Mouse (Mus musculus) cerebellum, adult 11-12 months (tissue): Measurements from ENCODE around the gene Usp1.
"Not testable (repeated sequence)": the region's sequence is repeated elsewhere in the genome, so short reads cannot be mapped to it uniquely, and the experiment has no call there.

Experiments used
- DNase-seq: peaks from one replicate; pipeline ENCODE4 v3.0.0; 2022

Usp1 gene

DNA sequence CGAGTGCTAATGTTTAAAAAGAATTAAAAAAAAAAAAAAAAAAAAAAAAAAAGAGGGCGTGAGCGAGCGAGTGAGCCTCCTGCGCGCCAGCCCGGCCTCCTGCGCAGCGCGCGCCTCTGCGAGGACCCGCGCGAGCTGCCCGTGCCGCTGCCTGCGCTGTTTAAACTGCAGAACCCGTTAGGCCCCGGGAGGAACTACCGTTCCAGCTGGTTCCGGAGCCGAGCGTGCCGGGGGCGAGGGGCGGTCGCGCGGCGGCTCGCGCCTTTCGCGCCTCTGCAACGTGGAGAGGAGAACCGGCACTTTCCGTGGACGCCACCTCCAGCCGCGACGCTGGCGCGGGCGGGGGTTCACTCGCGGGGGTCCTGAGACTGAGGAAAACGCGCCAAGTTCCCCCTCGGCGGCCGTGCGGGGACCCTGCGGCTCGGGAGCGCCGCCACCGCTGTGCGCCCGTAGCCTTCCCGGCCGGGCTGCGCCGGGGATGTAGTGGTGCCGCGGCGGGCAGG is at the start of gene Usp1:
Gene Usp1 (plus strand): TSS at position 243 of the 503 bp plus-strand sequence.
- DNase-seq = peak; percentile 87

DNA sequence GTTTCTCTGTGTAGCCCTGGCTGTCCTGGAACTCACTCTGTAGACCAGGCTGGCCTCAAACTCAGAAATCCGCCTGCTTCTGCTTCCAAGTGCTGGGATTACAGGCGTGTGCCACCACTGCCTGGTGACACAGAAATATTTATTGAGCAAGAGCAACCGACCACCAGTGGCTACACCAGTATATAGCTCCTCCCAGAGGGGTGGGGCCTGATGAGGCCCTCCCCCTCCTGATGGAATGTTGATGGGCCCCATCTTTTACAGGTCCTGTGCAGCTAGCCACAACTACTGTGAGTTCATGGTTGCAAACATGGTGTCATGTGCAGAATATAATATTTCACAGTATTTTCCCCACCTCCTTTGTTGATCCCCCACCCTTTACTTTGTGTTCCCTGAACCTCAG is 40.9 kb upstream of the Usp1 start:
- DNase-seq = no peak

DNA sequence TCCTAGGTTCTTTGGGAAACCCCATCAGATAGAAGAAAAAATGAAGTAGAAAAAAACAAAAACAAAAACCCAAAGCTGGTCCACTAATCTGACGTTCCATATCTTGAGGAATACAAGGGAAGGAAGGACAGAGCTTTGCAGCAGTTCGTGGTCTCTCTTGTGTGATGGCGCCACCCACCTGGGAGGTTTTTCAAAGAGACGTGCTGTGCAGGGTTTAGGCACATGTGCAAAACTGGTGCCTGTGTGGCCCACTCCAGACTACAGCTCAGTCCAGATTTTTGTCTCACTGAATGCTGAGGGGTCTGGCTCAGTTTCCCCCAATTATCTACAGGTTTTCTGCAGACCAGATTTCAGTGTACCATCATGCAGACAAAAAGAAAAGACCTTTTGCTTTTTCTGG is 37.2 kb upstream of the Usp1 start:
- DNase-seq = no peak

DNA sequence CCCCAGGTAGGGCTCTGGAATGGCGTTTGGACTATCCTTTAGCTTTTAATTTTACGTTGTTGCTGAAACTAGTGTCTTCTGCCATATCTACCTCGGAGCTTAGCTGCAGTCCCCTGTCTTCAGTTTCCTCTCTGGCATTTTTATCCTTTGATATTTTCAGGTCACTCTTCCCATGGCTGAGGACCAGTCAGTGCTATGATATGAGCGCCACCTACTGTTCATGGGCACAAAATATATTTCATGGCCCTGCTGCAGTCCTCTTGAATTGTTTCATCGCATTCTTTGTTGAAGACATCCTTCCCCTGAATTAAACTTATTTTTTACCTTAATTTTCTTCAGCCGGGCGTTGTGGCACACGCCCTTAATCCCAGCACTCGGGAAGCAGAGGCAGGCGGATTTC is 36.5 kb upstream of the Usp1 start:
- DNase-seq = peak; percentile 28

DNA sequence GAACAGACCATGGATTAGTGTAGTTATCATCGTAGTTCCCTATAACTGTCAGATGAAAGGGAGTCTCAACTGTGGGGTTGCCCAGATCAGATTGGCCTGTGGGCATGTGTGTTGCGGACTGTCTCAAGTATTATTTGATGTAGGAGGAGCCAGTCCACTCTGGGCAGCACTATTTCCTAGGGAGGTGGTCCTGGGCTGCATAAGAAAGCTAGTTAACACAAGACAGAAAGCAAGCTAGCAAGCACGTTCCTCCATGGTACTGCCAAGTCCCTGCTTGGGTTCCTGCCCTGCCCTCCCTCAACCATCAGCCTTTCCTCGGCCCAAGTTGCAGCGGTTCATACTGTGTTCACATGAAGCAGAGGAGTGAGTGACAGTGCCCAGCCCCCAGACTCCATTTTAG is 13.4 kb upstream of the Usp1 start:
- DNase-seq = no peak

DNA sequence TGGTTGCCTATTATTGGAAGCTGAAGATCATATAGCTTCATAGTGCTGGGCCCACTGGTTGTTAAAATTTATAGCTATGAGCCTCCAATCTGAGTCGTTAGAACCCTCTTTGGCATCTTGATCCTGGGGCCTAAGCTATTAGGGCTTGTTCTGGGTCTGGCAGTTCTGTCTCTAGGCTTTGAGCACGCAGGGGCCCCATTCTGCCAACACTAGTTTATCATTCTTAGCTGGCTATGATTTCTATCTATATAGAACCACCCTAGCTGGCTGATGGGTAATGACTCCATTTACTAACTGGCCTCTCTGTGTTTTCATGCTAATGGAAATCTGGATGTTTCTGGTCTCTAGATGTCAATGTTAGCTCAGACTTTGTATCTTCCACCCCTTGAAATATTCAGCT is 5.9 kb upstream of the Usp1 start:
- no peak for DNase-seq

DNA sequence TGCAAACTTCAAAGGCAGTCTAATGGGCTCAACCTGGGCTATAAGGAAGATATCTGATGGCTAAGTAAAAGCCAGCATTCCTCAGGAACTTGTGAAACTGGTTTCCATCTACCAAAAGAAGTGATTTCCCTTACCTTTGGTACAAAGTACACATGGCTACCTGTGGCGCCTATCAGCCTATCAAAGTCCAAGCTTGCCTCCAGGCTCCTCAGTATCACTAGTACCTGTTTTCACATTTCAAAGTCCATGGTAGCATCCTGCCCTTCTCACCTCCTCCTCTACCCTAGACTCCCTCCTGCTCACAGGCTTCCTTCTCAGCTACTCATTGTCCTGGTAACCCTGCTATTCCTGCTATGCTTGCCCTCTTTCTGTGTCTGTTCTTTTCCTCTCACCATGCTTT is 5.4 kb upstream of the Usp1 start:
- no peak for DNase-seq

DNA sequence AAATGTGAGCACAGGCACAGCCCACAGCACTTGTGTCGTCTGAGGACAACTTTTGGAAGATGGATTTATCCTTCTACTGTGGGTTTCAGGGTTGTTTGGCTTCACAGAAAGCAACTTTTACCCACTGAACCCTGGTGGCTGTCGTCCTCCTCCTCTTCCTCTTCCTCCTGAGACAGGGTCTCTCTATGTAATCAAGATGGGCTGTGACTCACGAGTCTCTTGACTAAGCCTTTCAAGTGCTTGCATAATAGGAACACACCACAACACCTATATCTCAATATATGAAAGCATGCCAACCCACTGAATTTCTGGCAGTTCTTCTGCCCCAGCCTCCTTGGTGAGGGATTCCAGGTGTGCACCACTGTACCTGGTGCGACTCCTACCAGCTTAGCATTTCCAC is 2.7 kb upstream of the Usp1 start:
- peak; percentile 11 for DNase-seq

DNA sequence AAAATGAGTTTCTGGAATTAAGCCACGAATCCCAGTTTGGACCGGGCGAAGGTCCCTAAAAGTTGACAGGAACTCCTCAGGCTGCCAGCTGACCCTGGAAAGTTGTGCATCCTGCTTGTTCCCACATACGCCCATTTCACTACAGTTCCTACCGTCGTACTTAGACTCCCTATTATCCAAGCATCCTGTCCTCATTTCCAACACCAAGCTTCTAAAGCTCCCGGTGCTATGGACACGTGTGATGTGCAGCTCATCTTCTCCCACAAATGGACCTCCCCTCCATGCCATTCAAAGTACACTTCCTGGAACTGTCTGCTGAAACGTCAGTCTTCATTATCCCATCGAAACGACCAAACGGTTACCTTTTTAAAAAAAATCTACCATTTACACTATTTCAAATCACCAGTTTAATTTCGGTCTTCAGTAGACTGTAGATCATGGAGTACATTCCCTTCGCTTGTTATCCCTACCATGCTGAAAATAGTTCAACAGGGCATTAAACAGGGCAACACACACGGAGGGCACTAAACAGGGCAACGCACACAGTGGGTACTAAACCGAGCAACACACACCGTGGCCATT is 1.5 kb upstream of the Usp1 start:
- DNase-seq = peak; percentile 51

DNA sequence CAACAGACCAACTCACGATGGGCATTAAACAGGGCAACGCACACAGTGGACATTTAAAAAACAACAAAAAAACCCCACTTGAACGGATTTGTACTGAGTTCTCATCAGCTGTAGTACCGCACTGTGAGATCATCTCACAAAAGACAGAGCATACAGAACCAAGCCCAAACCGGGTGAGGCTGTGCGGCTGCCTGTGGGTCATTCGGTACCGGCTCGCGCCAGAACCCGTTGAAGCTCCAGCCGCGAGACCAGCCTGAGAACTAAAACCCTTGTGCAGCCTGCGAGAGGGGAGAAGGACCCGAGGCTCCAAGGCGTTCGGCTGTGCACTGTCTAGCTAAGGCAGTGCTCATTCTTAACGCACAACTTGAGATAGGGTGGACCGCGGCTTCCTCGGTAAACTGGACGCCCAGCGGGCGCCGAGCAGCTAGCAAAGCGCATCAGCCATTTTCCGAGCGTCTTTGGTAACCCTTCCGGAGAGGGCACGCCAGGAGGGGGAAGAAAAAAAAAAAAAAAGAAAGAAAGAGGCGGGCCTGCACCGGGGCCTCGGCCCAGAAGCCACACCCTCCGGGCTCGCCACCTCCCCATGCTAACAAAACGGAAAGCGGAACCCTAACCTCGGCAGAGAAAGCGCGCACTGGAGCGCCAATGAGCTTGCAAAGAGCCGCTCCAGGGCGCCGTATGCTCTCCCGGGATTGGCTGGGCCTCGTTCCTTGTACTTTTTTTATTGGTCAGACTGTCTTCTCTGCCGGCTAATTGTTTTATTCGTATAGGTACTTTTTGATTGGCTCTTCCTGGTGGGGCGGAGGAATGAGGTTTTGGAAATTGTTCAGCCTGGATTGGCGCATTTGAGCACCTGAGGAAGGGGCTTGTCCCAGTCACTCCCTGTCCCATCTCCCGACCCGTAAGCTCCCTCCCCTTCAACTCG is 705 bp upstream of the Usp1 start:
- DNase-seq = peak; percentile 99

DNA sequence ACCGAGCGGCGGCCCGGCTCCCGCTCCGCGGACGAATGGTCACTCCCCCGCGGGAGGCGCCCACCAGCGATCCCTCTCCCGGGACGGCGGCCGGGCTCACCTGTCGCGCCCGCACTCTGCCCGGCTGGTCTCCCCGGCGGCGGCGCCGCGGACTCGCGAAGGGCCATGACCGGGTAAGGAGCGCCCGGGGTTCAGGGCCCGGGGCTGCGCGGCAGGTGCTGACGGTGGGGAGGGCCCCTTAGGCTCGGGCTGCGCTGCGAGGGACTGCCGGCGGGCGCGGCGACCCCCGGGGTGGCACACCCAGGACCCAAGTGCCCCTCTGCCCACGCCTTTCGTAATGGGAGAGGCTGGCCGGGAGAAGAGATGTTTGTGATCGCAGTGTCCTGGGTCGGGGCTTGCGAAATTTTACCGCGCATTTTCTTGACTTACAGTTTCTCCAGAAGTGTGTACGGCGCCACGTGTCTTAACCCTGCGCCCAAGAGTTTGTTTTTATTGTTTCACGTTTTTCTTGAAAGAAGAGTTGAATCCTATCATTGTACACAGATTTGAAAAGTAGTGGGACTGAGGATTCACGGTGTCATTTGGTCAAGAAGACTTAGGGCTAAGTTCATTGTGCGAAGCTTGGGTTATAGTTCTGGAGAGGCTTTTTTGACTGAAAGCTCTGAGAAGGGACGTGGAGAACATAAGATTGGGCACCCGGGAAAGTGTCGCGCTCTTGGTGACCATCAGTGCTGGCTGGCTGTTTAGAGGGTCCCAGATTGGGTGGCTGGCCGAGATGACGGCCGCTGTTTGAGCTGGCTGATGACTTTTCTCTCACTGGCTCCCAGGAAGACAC is 678 bp downstream of the Usp1 start:
- DNase-seq = peak; percentile 11

DNA sequence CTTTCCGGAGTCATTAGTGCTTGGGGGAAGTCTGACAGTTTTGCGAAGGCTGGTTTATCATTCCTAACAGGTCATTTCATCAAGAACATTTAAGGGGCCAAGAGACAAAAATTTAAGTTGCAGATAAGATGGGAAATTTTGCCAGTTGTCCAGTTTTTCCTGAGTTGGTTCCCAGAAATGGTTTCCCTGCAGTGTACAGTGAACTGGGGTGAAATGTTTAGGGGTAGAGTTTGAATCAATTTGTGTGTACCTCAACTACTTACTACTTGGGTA is 1.2 kb downstream of the Usp1 start:
- no peak for DNase-seq

DNA sequence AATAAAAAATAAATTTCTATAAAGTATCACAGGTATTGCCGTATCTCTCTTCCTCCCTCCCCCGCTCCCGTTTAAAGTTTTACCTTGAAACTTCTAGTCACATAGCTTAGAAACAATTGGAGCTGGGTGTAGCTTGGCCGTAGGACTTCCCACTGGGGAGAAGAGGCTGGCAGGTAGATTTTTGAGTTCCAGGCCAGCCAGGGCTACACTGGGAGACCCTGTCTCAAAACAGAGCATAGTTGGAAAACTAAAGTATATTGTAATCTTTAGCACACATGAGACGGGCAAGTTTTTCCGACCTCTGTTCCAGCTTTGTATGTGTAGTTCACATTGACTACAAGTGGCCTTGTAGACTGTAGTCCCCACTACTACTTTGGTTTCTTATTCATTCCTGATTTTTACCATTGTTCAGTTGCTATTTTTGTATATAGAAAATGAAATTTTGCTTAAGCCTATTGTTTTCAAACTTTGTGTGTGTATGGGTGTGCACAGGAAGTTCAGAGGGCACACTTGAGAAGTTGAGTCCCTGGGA is 1.7 kb downstream of the Usp1 start:
- no peak for DNase-seq

DNA sequence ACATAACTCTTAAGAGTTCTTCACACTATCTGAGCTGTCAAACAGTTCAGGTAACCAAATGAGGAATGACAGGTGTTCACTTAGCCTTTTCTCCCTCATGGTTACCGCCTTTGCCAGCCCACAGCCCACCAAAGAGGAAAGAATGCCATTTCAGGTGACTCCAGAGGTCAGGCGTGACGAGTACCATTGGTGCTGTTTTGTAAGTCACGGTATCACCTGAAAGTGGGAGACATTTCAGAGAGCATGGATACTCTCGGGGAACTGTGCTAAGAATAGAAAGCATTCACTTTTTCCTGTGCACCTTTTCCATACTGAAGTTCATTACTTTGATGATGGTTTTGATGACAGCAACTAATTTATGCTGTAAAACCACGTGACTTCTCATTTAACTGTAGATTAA is 12.4 kb downstream of the Usp1 start:
- no peak for DNase-seq

DNA sequence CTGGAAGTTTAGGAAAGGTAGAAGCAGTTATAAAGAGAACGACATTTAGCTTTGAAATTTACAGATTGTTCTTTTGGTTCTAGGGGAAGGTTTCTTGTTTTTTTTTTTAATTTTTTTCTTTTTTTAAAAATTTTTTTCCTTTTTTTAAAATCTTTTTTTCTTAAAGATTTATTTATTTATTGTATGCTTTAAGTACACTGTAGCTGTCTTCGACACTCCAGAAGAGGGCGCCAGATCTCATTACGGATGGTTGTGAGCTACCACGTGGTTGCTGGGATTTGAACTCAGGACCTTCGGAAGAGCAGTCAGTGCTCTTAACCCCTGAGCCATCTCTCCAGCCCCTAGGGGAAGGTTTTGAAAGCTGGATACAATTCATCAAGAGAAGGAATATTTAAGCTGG is 14.6 kb downstream of the Usp1 start:
- DNase-seq = not testable (repeated sequence)

DNA sequence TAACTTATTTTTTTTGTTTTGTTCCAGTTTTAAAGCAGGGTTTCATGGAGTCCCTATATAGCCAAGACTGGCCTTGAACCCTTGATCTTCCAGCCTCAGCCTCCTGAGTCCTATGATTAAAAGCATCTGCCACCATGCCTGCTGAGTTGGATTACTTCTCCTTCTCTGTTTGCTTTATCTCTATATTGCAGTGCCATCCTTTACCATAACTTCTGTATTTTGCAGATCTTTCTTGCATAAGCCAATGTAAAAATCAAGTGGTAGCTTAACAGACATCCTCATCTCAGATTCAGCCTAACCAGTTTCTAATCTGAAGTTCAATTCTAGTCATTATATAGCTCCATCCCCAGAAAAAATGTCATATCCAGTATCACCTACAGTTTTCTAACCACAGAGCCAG is 27.0 kb downstream of the Usp1 start:
- DNase-seq = no peak

DNA sequence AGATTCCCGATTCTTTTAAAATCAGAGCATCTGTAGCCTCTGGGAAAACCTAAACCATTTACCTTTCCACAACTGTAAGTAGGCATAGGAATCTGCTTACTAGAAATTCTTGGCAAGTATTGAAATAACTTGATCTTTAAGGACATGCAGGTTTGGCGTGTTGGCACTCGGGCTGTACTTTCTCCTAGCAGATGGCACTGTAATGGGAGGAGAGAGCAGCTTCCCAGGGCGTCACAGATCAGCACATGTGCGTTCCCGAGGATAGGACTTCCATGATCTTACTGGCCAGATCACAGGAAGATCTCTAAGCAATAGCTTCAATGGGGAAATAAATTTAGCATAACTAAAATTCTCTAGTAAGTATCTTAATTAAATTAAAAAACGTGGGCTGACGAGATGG is 32.4 kb downstream of the Usp1 start:
- peak; percentile 23 for DNase-seq

DNA sequence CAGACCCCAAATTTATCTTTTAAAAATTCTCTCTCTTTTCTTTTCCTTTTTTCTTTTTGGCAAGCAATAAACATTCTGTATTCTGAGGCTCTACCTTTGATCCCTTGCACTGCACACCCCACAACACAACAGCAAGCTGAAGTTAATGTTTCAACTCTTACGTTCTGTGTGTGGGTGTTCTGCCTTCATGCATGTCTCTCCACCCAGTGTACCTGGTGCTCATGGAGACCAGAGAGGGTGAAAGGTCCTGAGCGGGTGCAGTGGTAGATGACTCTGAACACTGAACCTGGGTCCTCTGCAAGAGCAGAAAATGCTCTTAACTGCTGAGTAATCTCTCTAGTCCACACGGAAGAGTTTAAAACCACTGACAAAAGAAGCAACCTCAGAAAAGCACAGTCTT is 36.6 kb downstream of the Usp1 start:
- DNase-seq = no peak

DNA sequence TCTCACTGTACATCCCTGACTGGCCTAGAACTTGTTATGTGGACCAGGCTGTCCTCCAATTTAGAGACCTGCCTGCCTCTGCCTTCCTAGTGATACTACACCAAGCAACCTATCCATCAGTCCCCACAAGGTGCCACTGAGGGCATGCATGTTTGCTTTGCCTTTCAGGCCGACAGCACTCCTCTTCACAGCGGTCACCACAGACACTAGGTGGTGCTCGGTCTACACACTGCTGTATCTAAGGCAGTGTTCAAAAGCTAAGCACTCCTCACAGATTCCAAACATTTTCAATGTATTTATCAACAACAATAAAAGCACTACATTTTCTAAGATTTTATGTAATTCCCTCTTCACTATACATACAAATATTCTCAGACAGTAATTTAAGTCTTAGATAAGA is 46.3 kb downstream of the Usp1 start:
- DNase-seq = no peak

DNA sequence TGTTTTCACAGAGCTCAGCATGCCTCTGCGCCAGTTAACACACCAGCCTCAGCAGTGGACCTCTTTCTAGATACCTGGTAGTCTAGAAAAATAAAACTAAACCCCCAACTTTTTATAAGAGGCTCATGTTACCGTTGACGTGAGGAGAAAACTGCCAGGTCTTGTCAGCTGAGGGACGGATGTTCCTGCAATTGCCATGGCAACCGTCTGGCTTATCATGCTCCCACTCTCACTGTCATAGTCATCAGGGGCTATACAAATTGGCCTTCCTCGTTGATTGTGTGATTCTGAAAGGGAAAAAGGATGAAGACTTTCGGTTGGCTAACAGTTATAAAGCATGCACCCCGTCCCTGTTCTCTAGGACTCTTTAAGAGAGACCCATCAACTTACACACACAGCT is 52.1 kb downstream of the Usp1 start:
- no peak for DNase-seq

DNA sequence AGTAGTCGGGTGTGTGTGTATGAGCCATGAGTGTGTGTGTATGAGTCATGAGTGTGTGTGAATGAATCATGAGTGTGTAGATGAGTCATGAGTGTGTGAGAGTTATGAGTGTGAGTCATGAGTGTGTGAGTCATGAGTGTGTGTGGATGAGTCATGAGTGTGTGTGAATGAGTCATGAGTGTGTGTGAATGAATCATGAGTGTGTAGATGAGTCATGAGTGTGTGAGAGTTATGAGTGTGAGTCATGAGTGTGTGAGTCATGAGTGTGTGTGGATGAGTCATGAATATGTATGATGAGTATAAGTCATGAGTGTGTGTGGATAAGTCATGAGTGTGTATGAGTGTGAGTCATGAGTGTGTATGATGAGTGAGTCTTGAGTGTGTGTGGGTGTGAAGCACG is 54.7 kb downstream of the Usp1 start:
- DNase-seq = not testable (repeated sequence)

DNA sequence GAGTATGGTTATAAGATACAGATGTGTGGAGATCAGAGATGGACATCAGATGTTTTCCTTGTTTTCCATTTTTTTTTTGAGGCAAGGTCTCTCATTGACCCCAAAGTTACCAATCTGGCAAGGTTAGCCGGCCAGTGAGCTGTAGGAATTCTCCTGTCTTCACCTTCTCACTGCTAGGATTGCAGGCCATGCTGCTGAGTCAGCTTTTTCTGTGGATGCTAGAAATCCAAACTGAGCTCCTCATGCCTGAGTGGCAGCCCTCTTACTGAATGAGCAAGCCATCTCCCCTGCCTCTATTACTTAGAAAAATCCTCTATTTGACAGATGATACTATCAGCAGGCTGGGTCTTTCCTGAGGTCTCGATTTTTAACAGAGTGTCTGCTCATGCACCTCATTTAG is 55.1 kb downstream of the Usp1 start:
- DNase-seq = no peak

DNA sequence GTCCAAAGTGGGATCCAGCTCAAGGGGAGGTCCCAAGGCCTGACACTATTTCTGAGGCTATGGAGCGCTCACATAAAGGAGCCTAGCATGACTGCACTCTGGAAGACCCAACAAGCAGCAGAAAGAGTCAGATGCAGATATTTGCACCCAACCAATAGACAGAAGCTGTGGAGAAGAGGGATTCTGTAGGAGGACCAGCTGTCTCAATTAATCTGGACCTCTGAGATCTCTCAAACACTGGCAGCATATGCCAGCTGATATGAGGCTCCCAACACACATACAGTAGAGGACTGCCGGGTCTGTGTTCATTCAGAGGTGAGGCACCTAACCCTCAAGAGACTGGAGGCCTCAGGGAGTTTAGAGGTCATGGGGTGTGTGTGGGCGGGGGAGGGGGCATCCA is 56.4 kb downstream of the Usp1 start:
- DNase-seq = not testable (repeated sequence)

DNA sequence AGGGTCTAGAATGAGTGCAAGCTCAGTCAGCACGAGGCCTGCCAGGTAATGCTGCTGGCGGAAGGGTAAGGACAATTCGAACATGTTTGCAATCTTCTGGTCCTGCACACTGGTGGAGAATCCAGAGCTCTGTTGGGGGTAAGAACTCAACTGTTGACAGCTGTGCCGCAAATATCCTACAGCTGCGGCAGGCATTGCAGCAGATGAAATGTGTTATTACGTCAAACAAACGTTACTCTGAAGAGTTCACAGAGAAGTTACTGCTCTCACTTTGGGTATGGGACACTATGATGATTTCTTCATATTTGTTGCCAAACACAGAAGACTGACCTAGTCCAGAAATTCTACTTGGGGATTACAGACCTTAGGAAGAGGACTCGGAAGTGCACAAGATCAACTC is 61.1 kb downstream of the Usp1 start:
- no peak for DNase-seq
